In genomic region chr6:140452736-140453135, GRCm38 (mm10) we compare ENCODE assay signal across 28 mouse cellular contexts.
"Had no signal": no experiment of that assay in that cellular context is flagged by ENCODE, and none has a peak within 500 bp of the region (broad histone marks: within the 10 kb centered on the region; RNA-seq: fewer than 3 reads in every experiment).

No protein-coding gene starts in this region.

- H3K4me1 ChIP-seq: liver, embryonic 12.5 days; liver, embryonic 13.5 days; liver, embryonic 15.5 days had no signal

- H3K9ac ChIP-seq: limb, embryonic 12.5 days; limb, embryonic 13.5 days; limb, embryonic 15.5 days; liver, embryonic 12.5 days; liver, embryonic 13.5 days; liver, embryonic 14.5 days; liver, embryonic 15.5 days; liver, postnatal 0 days; lung, embryonic 14.5 days; lung, embryonic 15.5 days; midbrain, embryonic 12.5 days; midbrain, embryonic 13.5 days; midbrain, embryonic 15.5 days had no signal

- DNase-seq: left cerebral cortex, postnatal 4 days; liver; liver, embryonic 13.5 days; liver, postnatal 0 days; lung, adult 2 months; lung, embryonic 14.5 days; lung, postnatal 10 days; lung, postnatal 14 days; lung, postnatal 4 days; midbrain, embryonic 14.5 days had no signal

- H3K27ac ChIP-seq: limb, embryonic 10.5 days; limb, embryonic 12.5 days; limb, embryonic 13.5 days; limb, embryonic 15.5 days; liver, embryonic 12.5 days; liver, embryonic 13.5 days; liver, embryonic 14.5 days; liver, embryonic 15.5 days; lung, embryonic 15.5 days; macrophage; midbrain, embryonic 10.5 days; midbrain, embryonic 12.5 days; midbrain, embryonic 13.5 days; midbrain, embryonic 15.5 days had no signal

- ATAC-seq: liver, embryonic 12.5 days; liver, postnatal 0 days; midbrain, embryonic 13.5 days; midbrain, embryonic 15.5 days; midbrain, embryonic 16.5 days had no signal

- H3K36me3 ChIP-seq: liver, embryonic 12.5 days; liver, embryonic 13.5 days; liver, embryonic 15.5 days; midbrain, embryonic 15.5 days had no signal

- H3K4me2 ChIP-seq: limb, embryonic 12.5 days; limb, embryonic 13.5 days; limb, embryonic 15.5 days; liver, embryonic 11.5 days; liver, embryonic 12.5 days; liver, embryonic 13.5 days; liver, embryonic 15.5 days; lung, embryonic 14.5 days; lung, embryonic 15.5 days; midbrain, embryonic 11.5 days; midbrain, embryonic 12.5 days; midbrain, embryonic 13.5 days; midbrain, embryonic 15.5 days had no signal

- H3K27me3 ChIP-seq: limb, embryonic 12.5 days; limb, embryonic 13.5 days; limb, embryonic 15.5 days; liver, embryonic 12.5 days; liver, embryonic 13.5 days; liver, embryonic 15.5 days; lung, embryonic 15.5 days; megakaryocyte, embryonic 14.5 days; midbrain, embryonic 12.5 days; midbrain, embryonic 13.5 days; midbrain, embryonic 15.5 days had no signal

- H3K4me3 ChIP-seq: limb, embryonic 10.5 days; limb, embryonic 12.5 days; limb, embryonic 13.5 days; limb, embryonic 15.5 days; liver, embryonic 12.5 days; liver, embryonic 13.5 days; liver, embryonic 15.5 days; lung, embryonic 15.5 days; megakaryocyte, embryonic 14.5 days; midbrain, embryonic 10.5 days; midbrain, embryonic 12.5 days; midbrain, embryonic 13.5 days; midbrain, embryonic 15.5 days; myocyte had no signal

- H3K9me3 ChIP-seq: limb, embryonic 10.5 days; limb, embryonic 12.5 days; limb, embryonic 13.5 days; limb, embryonic 15.5 days; liver, embryonic 12.5 days; liver, embryonic 13.5 days; liver, embryonic 15.5 days; lung, embryonic 15.5 days; megakaryocyte, embryonic 14.5 days; midbrain, embryonic 10.5 days; midbrain, embryonic 12.5 days; midbrain, embryonic 13.5 days; midbrain, embryonic 15.5 days had no signal
